Mouse (Mus musculus): Measurements from ENCODE around the gene Six1. TPM values are rescaled to one million over a fixed set of nuclear protein-coding genes. Genes with fewer than 3 reads are reported as not detected.
A peak's percentile ranks its signal among the peaks of the same experiment; 100 is the strongest.
"Not testable (repeated sequence)": the region's sequence is repeated elsewhere in the genome, so short reads cannot be mapped to it uniquely, and the experiment has no call there.

Gene Six1
- not detected in 2 replicates for polyA plus RNA-seq (2014; fragmentation: Nextera tagmentation; extraction: Ambion mirVana)

GRCm38 (mm10) chr12:73053668-73054241 lies at the start of gene Six1:
Six1 (minus strand) TSS chr12:73053887.
- ATAC-seq (ENCODE audit: insufficient number of reproducible peaks, insufficient read depth, low FRiP score, low read depth), result peak; percentile 77
- H3K4me3 ChIP-seq (ENCODE audit: low read depth, low read length), result peak within 1 kb of the TSS; percentile 40
- H3K36me3 ChIP-seq (ENCODE audit: control insufficient read depth, insufficient read depth, low read length), result no peaks in the 10 kb centered on the region
- H3K27ac ChIP-seq (ENCODE audit: low read length), result no peak within 1 kb of the TSS
- WGBS, result under 1% methylated on average over 42 of the region's 42 CpGs
- peak within 1 kb of the TSS; percentile 61 for H3K4me2 ChIP-seq (replicated peaks; ENCODE audit: low read depth, low read length)
- H3K9me3 ChIP-seq (ENCODE audit: control insufficient read depth, low read depth, low read length), result no peaks in the 10 kb centered on the region
- H3K4me1 ChIP-seq (ENCODE audit: control insufficient read depth, insufficient read depth, low read length), result no peaks in the 10 kb centered on the region
- peaks cover 63% of the 10 kb centered on the region for H3K27me3 ChIP-seq (ENCODE audit: control insufficient read depth, insufficient read depth, low read length)
- H3K9ac ChIP-seq (replicated peaks; ENCODE audit: low read depth, low read length), result no peak within 1 kb of the TSS

GRCm38 (mm10) chr12:73098593-73098992 lies 44.9 kb upstream of the Six1 start:
- no peaks in the 10 kb centered on the region for H3K36me3 ChIP-seq (ENCODE audit: control insufficient read depth, insufficient read depth, low read length)
- WGBS, result 67% methylated on average over 4 of the region's 4 CpGs
- no peak overlapping the region for H3K4me3 ChIP-seq (ENCODE audit: low read depth, low read length)
- H3K9me3 ChIP-seq (ENCODE audit: control insufficient read depth, low read depth, low read length), result no peaks in the 10 kb centered on the region
- no peaks in the 10 kb centered on the region for H3K27me3 ChIP-seq (ENCODE audit: control insufficient read depth, insufficient read depth, low read length)
- no peaks in the 10 kb centered on the region for H3K4me1 ChIP-seq (ENCODE audit: control insufficient read depth, insufficient read depth, low read length)
- H3K4me2 ChIP-seq (replicated peaks; ENCODE audit: low read depth, low read length), result no peak overlapping the region
- no peak overlapping the region for H3K9ac ChIP-seq (replicated peaks; ENCODE audit: low read depth, low read length)
- H3K27ac ChIP-seq (ENCODE audit: low read length), result no peak overlapping the region
- no peak for ATAC-seq (ENCODE audit: insufficient number of reproducible peaks, insufficient read depth, low FRiP score, low read depth)

GRCm38 (mm10) chr12:73096177-73096576 lies 42.5 kb upstream of the Six1 start:
- H3K4me2 ChIP-seq (replicated peaks; ENCODE audit: low read depth, low read length); H3K4me1 ChIP-seq (ENCODE audit: control insufficient read depth, insufficient read depth, low read length); H3K9me3 ChIP-seq (ENCODE audit: control insufficient read depth, low read depth, low read length); H3K27ac ChIP-seq (ENCODE audit: low read length); H3K27me3 ChIP-seq (ENCODE audit: control insufficient read depth, insufficient read depth, low read length); H3K4me3 ChIP-seq (ENCODE audit: low read depth, low read length); H3K36me3 ChIP-seq (ENCODE audit: control insufficient read depth, insufficient read depth, low read length); H3K9ac ChIP-seq (replicated peaks; ENCODE audit: low read depth, low read length); ATAC-seq (ENCODE audit: insufficient number of reproducible peaks, insufficient read depth, low FRiP score, low read depth): not testable (repeated sequence)
- 91% methylated on average over 5 of the region's 5 CpGs for WGBS

- Histone ChIP-seq H3K9ac (replicated peaks; ENCODE audit: low read depth, low read length) (no peak overlapping the region), H3K36me3 (ENCODE audit: control insufficient read depth, insufficient read depth, low read length) (no peaks in the 10 kb centered on the region), H3K4me2 (replicated peaks; ENCODE audit: low read depth, low read length) (no peak overlapping the region), H3K27ac (ENCODE audit: low read length) (no peak overlapping the region), H3K27me3 (ENCODE audit: control insufficient read depth, insufficient read depth, low read length) (no peaks in the 10 kb centered on the region), H3K4me1 (ENCODE audit: control insufficient read depth, insufficient read depth, low read length) (no peaks in the 10 kb centered on the region), H3K4me3 (ENCODE audit: low read depth, low read length) (no peak overlapping the region), H3K9me3 (ENCODE audit: control insufficient read depth, low read depth, low read length) (no peaks in the 10 kb centered on the region)
- WGBS, result 25% methylated on average over 2 of the region's 2 CpGs
- no peak for ATAC-seq (ENCODE audit: insufficient number of reproducible peaks, insufficient read depth, low FRiP score, low read depth)
Observed at GRCm38 (mm10) chr12:73094605-73095004, 40.9 kb upstream of the Six1 start.

GRCm38 (mm10) chr12:73094189-73094588 lies 40.5 kb upstream of the Six1 start:
- Histone ChIP-seq H3K27ac (ENCODE audit: low read length) (no peak overlapping the region), H3K27me3 (ENCODE audit: control insufficient read depth, insufficient read depth, low read length) (no peaks in the 10 kb centered on the region), H3K4me1 (ENCODE audit: control insufficient read depth, insufficient read depth, low read length) (no peaks in the 10 kb centered on the region), H3K4me3 (ENCODE audit: low read depth, low read length) (no peak overlapping the region), H3K36me3 (ENCODE audit: control insufficient read depth, insufficient read depth, low read length) (no peaks in the 10 kb centered on the region), H3K9me3 (ENCODE audit: control insufficient read depth, low read depth, low read length) (no peaks in the 10 kb centered on the region), H3K9ac (replicated peaks; ENCODE audit: low read depth, low read length) (no peak overlapping the region), H3K4me2 (replicated peaks; ENCODE audit: low read depth, low read length) (no peak overlapping the region)
- 63% methylated on average over 2 of the region's 2 CpGs for WGBS
- ATAC-seq (ENCODE audit: insufficient number of reproducible peaks, insufficient read depth, low FRiP score, low read depth), result no peak

- no peak overlapping the region for H3K4me3 ChIP-seq (ENCODE audit: low read depth, low read length)
- no peak overlapping the region for H3K9ac ChIP-seq (replicated peaks; ENCODE audit: low read depth, low read length)
- 37% methylated on average over 7 of the region's 7 CpGs for WGBS
- ATAC-seq (ENCODE audit: insufficient number of reproducible peaks, insufficient read depth, low FRiP score, low read depth), result peak; percentile 53; the same call in 1 of the 2 replicates
- H3K27ac ChIP-seq (ENCODE audit: low read length), result no peak overlapping the region
- H3K9me3 ChIP-seq (ENCODE audit: control insufficient read depth, low read depth, low read length), result no peaks in the 10 kb centered on the region
- H3K4me2 ChIP-seq (replicated peaks; ENCODE audit: low read depth, low read length), result no peak overlapping the region
- no peaks in the 10 kb centered on the region for H3K36me3 ChIP-seq (ENCODE audit: control insufficient read depth, insufficient read depth, low read length)
- no peaks in the 10 kb centered on the region for H3K4me1 ChIP-seq (ENCODE audit: control insufficient read depth, insufficient read depth, low read length)
- H3K27me3 ChIP-seq (ENCODE audit: control insufficient read depth, insufficient read depth, low read length), result no peaks in the 10 kb centered on the region
Observed at GRCm38 (mm10) chr12:73090672-73091335, 37.1 kb upstream of the Six1 start.

GRCm38 (mm10) chr12:73088911-73089310 lies 35.2 kb upstream of the Six1 start:
- H3K9me3 ChIP-seq (ENCODE audit: control insufficient read depth, low read depth, low read length), result no peaks in the 10 kb centered on the region
- no peaks in the 10 kb centered on the region for H3K36me3 ChIP-seq (ENCODE audit: control insufficient read depth, insufficient read depth, low read length)
- H3K4me3 ChIP-seq (ENCODE audit: low read depth, low read length), result no peak overlapping the region
- H3K4me2 ChIP-seq (replicated peaks; ENCODE audit: low read depth, low read length), result no peak overlapping the region
- ATAC-seq (ENCODE audit: insufficient number of reproducible peaks, insufficient read depth, low FRiP score, low read depth), result no peak
- 68% methylated on average over 5 of the region's 5 CpGs for WGBS
- no peak overlapping the region for H3K9ac ChIP-seq (replicated peaks; ENCODE audit: low read depth, low read length)
- H3K27me3 ChIP-seq (ENCODE audit: control insufficient read depth, insufficient read depth, low read length), result no peaks in the 10 kb centered on the region
- no peaks in the 10 kb centered on the region for H3K4me1 ChIP-seq (ENCODE audit: control insufficient read depth, insufficient read depth, low read length)
- no peak overlapping the region for H3K27ac ChIP-seq (ENCODE audit: low read length)

GRCm38 (mm10) chr12:73088500-73088899 lies 34.8 kb upstream of the Six1 start:
- no peaks in the 10 kb centered on the region for H3K27me3 ChIP-seq (ENCODE audit: control insufficient read depth, insufficient read depth, low read length)
- ATAC-seq (ENCODE audit: insufficient number of reproducible peaks, insufficient read depth, low FRiP score, low read depth), result no peak
- no peaks in the 10 kb centered on the region for H3K4me1 ChIP-seq (ENCODE audit: control insufficient read depth, insufficient read depth, low read length)
- no peaks in the 10 kb centered on the region for H3K9me3 ChIP-seq (ENCODE audit: control insufficient read depth, low read depth, low read length)
- no peaks in the 10 kb centered on the region for H3K36me3 ChIP-seq (ENCODE audit: control insufficient read depth, insufficient read depth, low read length)
- no peak overlapping the region for H3K27ac ChIP-seq (ENCODE audit: low read length)
- H3K4me3 ChIP-seq (ENCODE audit: low read depth, low read length), result no peak overlapping the region
- 64% methylated on average over 5 of the region's 5 CpGs for WGBS
- no peak overlapping the region for H3K9ac ChIP-seq (replicated peaks; ENCODE audit: low read depth, low read length)
- H3K4me2 ChIP-seq (replicated peaks; ENCODE audit: low read depth, low read length), result no peak overlapping the region

- WGBS, result 90% methylated on average over 7 of the region's 7 CpGs
- no peak for ATAC-seq (ENCODE audit: insufficient number of reproducible peaks, insufficient read depth, low FRiP score, low read depth)
- no peaks in the 10 kb centered on the region for H3K27me3 ChIP-seq (ENCODE audit: control insufficient read depth, insufficient read depth, low read length)
Observed at GRCm38 (mm10) chr12:73087086-73087485, 33.4 kb upstream of the Six1 start.

More at GRCm38 (mm10) chr12:73087086-73087485, 33.4 kb upstream of the Six1 start:
- H3K4me1 ChIP-seq (ENCODE audit: control insufficient read depth, insufficient read depth, low read length), result no peaks in the 10 kb centered on the region
- no peak overlapping the region for H3K4me3 ChIP-seq (ENCODE audit: low read depth, low read length)
- H3K9ac ChIP-seq (replicated peaks; ENCODE audit: low read depth, low read length), result no peak overlapping the region
- H3K27ac ChIP-seq (ENCODE audit: low read length), result no peak overlapping the region
- no peak overlapping the region for H3K4me2 ChIP-seq (replicated peaks; ENCODE audit: low read depth, low read length)
- H3K9me3 ChIP-seq (ENCODE audit: control insufficient read depth, low read depth, low read length), result no peaks in the 10 kb centered on the region
- H3K36me3 ChIP-seq (ENCODE audit: control insufficient read depth, insufficient read depth, low read length), result no peaks in the 10 kb centered on the region
